Mouse (Mus musculus): ENCODE measurements around the gene Lgr6.

DNA sequence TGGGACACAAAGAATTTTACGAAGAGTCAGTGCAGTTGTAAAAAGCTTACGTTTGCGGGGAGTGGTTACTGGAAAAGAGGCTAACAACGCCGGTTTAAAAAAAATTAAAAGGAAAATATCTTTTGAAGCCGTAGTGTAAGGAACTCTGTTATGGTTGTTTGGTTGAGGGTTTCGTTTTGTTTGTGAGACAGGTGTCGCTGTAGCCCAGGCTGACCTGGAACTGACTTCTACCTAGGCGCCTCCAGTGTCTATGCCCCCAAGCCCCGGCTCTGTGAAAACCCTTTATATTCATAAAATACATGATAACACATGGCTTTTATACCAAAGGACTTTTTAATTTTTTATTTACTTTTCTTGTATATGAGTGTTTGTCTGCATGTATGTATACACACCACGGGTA lies 142.3 kb downstream of the Lgr6 start:
- TF ChIP-seq CTCF (IDR thresholded peaks at IDR 0.05; ENCODE audit: extremely low read depth, insufficient read depth, insufficient read length, insufficient replicate concordance) (peak; percentile 22; the same call in 1 of the 2 replicates), POLR2A (IDR thresholded peaks at IDR 0.05; ENCODE audit: low read depth, low read length) (no peak)
